Mouse (Mus musculus) intestine, embryonic 16.5 days (tissue): ENCODE data around the gene Esrra. TPM values are rescaled to one million over a fixed set of nuclear protein-coding genes. Genes with fewer than 3 reads are reported as not detected.

Source experiments
- ATAC-seq: fragments of 200-750 bp; cut with Nextera tagmentation; 2 replicates; pipeline ENCODE4 v1.8.0; 2017; ENCODE audit warnings: moderate TSS enrichment, moderate library complexity
- H3K27ac ChIP-seq: fragments of 300-500 bp; sonication (generic); 2 replicates; pipeline ENCODE4 v1.5.1; 2014; ENCODE audit warnings: mild to moderate bottlenecking, low read length
- H3K27me3 ChIP-seq: fragments of 300-500 bp; sonication (generic); replicated peaks from 2 replicates; pipeline ENCODE4 v1.6.1; 2014; ENCODE audit warnings: low read length, control low read depth, mixed read lengths; ENCODE audit not compliant: control insufficient read depth, insufficient read depth
- H3K36me3 ChIP-seq: fragments of 300-500 bp; sonication (generic); 2 replicates; pipeline ENCODE4 v1.6.1; 2014; ENCODE audit warnings: low read length, control low read depth; ENCODE audit not compliant: control insufficient read depth, insufficient read depth
- H3K4me1 ChIP-seq: fragments of 300-500 bp; sonication (generic); 2 replicates; pipeline ENCODE4 v1.6.1; 2014; ENCODE audit warnings: low read length, control low read depth, mixed read lengths; ENCODE audit not compliant: control insufficient read depth, insufficient read depth
- H3K4me2 ChIP-seq: fragments of 300-500 bp; sonication (generic); 2 replicates; pipeline ENCODE4 v1.6.1; 2014; ENCODE audit warnings: low read depth, low read length, control low read depth
- H3K4me3 ChIP-seq: fragments of 300-500 bp; sonication (generic); 2 replicates; pipeline ENCODE4 v1.5.1; 2014; ENCODE audit warnings: mild to moderate bottlenecking, low read length
- H3K9ac ChIP-seq: fragments of 300-500 bp; sonication (generic); 2 replicates; pipeline ENCODE4 v1.6.1; 2014; ENCODE audit warnings: low read depth, low read length
- H3K9me3 ChIP-seq: fragments of 300-500 bp; sonication (generic); 2 replicates; pipeline ENCODE4 v1.6.1; 2016; ENCODE audit warnings: low read length, control low read depth; ENCODE audit not compliant: control insufficient read depth
- WGBS: fragments of 180-500 bp; shearing (Covaris S2); extraction: QIAGEN DNeasy Blood & Tissue Kit; methylation state at CpG from one replicate; pipeline ENCODE4 v1.1.7; 2014; 5-methylcytosine and 5-hydroxymethylcytosine counted together
- microRNA-seq: library from miRNA; unstranded; fragments of <30 nt; microRNA quantifications from one replicate; pipeline ENCODE4, GENCODE M21; 2016
- polyA plus RNA-seq: library from polyadenylated mRNA; unstranded; fragments of >200 nt; fragmentation: Nextera tagmentation; extraction: Ambion mirVana; gene quantifications from 2 replicates; pipeline ENCODE4 v1.2.1, GENCODE M21; 2015

Esrra gene
- polyA plus RNA-seq, 1 experiment from 2014 or later: 41.7 TPM

DNA sequence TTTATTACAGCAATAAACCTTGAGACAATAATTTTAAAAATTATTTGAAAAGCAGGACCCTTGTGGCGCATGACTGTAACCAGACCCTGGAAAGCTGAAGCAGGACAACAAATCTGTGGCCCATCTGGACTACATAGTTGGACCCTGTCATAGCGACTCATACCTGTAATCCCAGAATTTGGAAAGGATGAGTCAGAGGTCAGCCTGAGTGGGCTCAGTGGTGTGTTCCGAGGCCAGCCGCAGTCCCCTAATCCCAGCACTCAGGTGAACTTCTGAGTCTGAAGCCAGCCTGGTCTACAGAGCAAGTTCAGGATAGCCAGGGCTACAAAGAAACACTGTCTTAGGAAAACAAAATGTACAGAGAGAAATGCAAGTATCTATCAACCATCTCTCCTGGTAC lies 60.2 kb downstream of the Esrra start:
- no peaks in the 10 kb centered on the region for H3K9me3 ChIP-seq
- no peaks in the 10 kb centered on the region for H3K36me3 ChIP-seq

More for the DNA sequence above, 60.2 kb downstream of the Esrra start:
- Histone ChIP-seq H3K4me2 (no peak overlapping the region), H3K9ac (no peak overlapping the region), H3K4me3 (no peak overlapping the region), H3K4me1 (0 out of 2 replicates have a peak, but pooled peaks cover 2% of the 10 kb centered on the region), H3K27me3 (no peaks in the 10 kb centered on the region), H3K27ac (no peak overlapping the region)
- 90% methylated on average over 4 of the region's 4 CpGs for WGBS
- no peak for ATAC-seq

Small RNAs within 50 kb of the gene (microRNA-seq; reads per million reads assigned to microRNA genes)
- 3.6 reads per million, percentile 10 among the genes with 10 or more reads in this experiment for gene Mir6990

Other genes with a start within 250 kb of the Esrra start
- 20.5 and 20.7 TPM in 2 replicates for gene Rps6ka4, start 81.2 kb downstream of the Esrra start, polyA plus RNA-seq
- gene Ccdc88b, start 63.6 kb downstream of the Esrra start, polyA plus RNA-seq: 1.1 and 1.3 TPM in 2 replicates
- 97.6 and 111 TPM in 2 replicates for gene Trmt112, start 12.1 kb downstream of the Esrra start, polyA plus RNA-seq
- gene Prdx5, start 11.7 kb downstream of the Esrra start, polyA plus RNA-seq: 234 and 241 TPM in 2 replicates
- 0.73 and 1.4 TPM in 2 replicates for gene Catsperz, start 3.6 kb upstream of the Esrra start, polyA plus RNA-seq
- 0.45 and 0.48 TPM in 2 replicates for gene Kcnk4, start 12.7 kb upstream of the Esrra start, polyA plus RNA-seq
- 77.7 and 80.5 TPM in 2 replicates for gene Bad, start 20.0 kb upstream of the Esrra start, polyA plus RNA-seq
- gene Gpr137, start 20.7 kb upstream of the Esrra start, polyA plus RNA-seq: 20.6 and 21.1 TPM in 2 replicates
- gene Ppp1r14b, start 53.2 kb upstream of the Esrra start, polyA plus RNA-seq: 57.9 and 58.2 TPM in 2 replicates
- gene Plcb3, start 54.7 kb upstream of the Esrra start, polyA plus RNA-seq: 198 and 222 TPM in 2 replicates
- gene Fkbp2, start 58.7 kb upstream of the Esrra start, polyA plus RNA-seq: 176 and 195 TPM in 2 replicates
- gene Vegfb, start 65.8 kb upstream of the Esrra start, polyA plus RNA-seq: 18.3 and 21.5 TPM in 2 replicates
- gene Dnajc4, start 70.8 kb upstream of the Esrra start, polyA plus RNA-seq: 26.9 and 29.5 TPM in 2 replicates
- 33.0 and 40.2 TPM in 2 replicates for gene Nudt22, start 74.3 kb upstream of the Esrra start, polyA plus RNA-seq
- gene Trpt1, start 74.3 kb upstream of the Esrra start, polyA plus RNA-seq: 8.9 and 9.5 TPM in 2 replicates
- gene Fermt3, start 97.7 kb upstream of the Esrra start, polyA plus RNA-seq: 13.0 and 14.4 TPM in 2 replicates
- gene Stip1, start 118.2 kb upstream of the Esrra start, polyA plus RNA-seq: 194 and 208 TPM in 2 replicates
- 11.6 and 13.1 TPM in 2 replicates for gene Macrod1, start 135.0 kb upstream of the Esrra start, polyA plus RNA-seq
- gene Flrt1, start 183.9 kb upstream of the Esrra start, polyA plus RNA-seq: 1.6 and 1.9 TPM in 2 replicates